Mouse (Mus musculus) megakaryocyte, embryonic 14.5 days (primary cell): Measurements from ENCODE around the gene Ccar1.

Source experiments
- FLI1 ChIP-seq: IDR thresholded peaks from 2 replicates; pipeline ENCODE4 v1.6.1; 2012; ENCODE audit warnings: low read length, inconsistent platforms, mixed read lengths
- GATA1 ChIP-seq: IDR thresholded peaks from 3 replicates; pipeline ENCODE4 v1.6.1; 2012; ENCODE audit warnings: mixed read lengths, low read length, inconsistent platforms, borderline replicate concordance

GRCm38 (mm10) chr10:62725771-62726687, 66.1 kb downstream of the Ccar1 start, which contains the start of gene Stox1:
- no peak for TF ChIP-seq GATA1
- no peak for TF ChIP-seq FLI1
